Mouse (Mus musculus): ENCODE data around the gene AC140267.1. TPM values are rescaled to one million over a fixed set of nuclear protein-coding genes. Genes with fewer than 3 reads are reported as not detected.

The AC140267.1 gene
- polyA plus RNA-seq, 1 experiment: not detected

DNA sequence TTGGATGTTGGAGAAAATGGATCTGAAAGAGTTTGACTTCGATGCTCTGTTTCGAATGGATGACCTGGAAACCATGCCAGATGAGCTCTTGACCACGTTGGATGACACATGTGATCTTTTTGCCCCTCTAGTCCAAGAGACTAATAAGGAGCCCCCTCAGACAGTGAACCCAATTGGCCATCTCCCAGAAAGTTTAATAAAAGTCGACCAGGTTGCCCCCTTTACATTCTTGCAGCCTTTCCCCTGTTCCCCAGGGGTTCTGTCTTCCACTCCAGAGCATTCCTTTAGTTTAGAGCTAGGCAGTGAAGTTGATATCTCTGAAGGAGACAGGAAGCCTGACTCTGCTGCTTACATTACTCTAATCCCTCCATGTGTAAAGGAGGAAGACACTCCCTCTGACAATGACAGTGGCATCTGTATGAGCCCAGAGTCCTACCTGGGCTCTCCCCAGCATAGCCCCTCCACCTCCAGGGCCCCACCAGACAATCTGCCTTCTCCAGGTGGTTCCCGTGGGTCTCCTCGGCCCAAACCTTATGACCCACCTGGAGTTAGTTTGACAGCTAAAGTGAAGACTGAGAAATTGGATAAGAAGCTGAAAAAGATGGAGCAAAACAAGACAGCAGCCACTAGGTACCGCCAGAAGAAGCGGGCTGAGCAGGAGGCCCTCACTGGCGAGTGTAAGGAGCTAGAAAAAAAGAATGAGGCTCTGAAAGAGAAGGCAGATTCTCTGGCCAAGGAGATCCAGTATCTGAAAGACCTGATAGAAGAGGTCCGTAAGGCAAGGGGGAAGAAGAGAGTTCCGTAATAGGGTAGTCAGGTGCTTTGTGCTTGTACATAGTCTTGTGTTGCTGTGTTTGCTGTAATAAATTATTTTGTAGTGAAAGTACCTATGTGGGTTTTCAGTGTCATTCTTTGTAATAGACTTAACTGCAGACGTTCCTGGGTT is 21.3 kb downstream of the AC140267.1 start:
- peaks cover 17% of the 10 kb centered on the region for H3K36me3 ChIP-seq (ENCODE audit: control insufficient read depth, insufficient read depth, low read length)
- peak overlapping the region; percentile 81; the same call in 1 of the 2 replicates for H3K27ac ChIP-seq (ENCODE audit: insufficient read depth, low read depth, low read length)
- H3K27me3 ChIP-seq (replicated peaks; ENCODE audit: control insufficient read depth, insufficient read depth, low read length): no peaks in the 10 kb centered on the region
- peak; percentile 16 for TF ChIP-seq POLR2A (IDR thresholded peaks at IDR 0.05; ENCODE audit: low read depth, low read length)
- TF ChIP-seq CTCF (conservative IDR thresholded peaks at IDR 0.05; ENCODE audit: insufficient read depth, insufficient read length, low read depth, low read length): no peak
- peaks cover 14% of the 10 kb centered on the region; the same call in 1 of the 2 replicates for H3K4me1 ChIP-seq (ENCODE audit: control insufficient read depth, insufficient read depth, low read length)
- DNase-seq: no peak
- H3K4me3 ChIP-seq (ENCODE audit: insufficient read depth, low read depth, low read length): peak overlapping the region; percentile 93
- WGBS: 34% methylated on average over 12 of the region's 12 CpGs

DNA sequence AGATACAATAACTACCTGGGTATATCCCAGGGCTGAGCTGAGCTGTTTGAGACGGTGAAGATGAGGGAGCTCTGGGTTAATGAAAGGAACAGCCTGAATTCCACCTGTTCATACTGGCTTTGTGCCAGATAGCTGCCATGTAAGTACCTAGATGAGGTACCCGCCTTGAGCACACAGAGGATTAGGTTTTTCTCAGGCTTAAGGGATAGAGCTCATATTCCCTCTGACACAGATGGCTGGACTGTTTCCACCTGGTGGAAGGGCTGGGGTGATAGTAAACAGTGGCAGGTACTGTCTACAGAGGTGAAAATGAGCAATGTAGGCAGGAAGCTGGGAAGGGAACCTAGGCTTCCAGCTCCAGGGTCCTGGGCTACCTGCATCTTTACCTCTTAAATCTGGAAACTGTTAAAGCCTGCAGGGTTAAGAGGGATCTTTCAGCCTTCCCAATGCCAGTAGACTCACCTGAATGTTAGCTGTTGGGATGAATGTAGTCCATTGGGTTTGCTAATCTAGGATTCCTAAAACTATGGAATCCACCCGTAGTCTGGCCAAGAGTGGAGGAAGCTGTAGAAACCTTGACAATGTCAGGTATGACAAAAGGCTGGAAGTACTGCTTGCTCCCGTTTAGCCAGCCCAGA is 22.1 kb downstream of the AC140267.1 start:
- peak; percentile 34 for DNase-seq
- WGBS: 24% methylated on average over 4 of the region's 4 CpGs
- TF ChIP-seq CTCF (conservative IDR thresholded peaks at IDR 0.05; ENCODE audit: insufficient read depth, insufficient read length, low read depth, low read length) (no peak), POLR2A (IDR thresholded peaks at IDR 0.05; ENCODE audit: low read depth, low read length) (no peak)
- no peak overlapping the region for H3K27ac ChIP-seq (ENCODE audit: insufficient read depth, low read depth, low read length)
- H3K4me1 ChIP-seq (ENCODE audit: control insufficient read depth, insufficient read depth, low read length): peaks cover 14% of the 10 kb centered on the region; the same call in 1 of the 2 replicates
- H3K4me3 ChIP-seq (ENCODE audit: insufficient read depth, low read depth, low read length): no peak overlapping the region
- no peaks in the 10 kb centered on the region for H3K27me3 ChIP-seq (replicated peaks; ENCODE audit: control insufficient read depth, insufficient read depth, low read length)
- peaks cover 17% of the 10 kb centered on the region for H3K36me3 ChIP-seq (ENCODE audit: control insufficient read depth, insufficient read depth, low read length)

DNA sequence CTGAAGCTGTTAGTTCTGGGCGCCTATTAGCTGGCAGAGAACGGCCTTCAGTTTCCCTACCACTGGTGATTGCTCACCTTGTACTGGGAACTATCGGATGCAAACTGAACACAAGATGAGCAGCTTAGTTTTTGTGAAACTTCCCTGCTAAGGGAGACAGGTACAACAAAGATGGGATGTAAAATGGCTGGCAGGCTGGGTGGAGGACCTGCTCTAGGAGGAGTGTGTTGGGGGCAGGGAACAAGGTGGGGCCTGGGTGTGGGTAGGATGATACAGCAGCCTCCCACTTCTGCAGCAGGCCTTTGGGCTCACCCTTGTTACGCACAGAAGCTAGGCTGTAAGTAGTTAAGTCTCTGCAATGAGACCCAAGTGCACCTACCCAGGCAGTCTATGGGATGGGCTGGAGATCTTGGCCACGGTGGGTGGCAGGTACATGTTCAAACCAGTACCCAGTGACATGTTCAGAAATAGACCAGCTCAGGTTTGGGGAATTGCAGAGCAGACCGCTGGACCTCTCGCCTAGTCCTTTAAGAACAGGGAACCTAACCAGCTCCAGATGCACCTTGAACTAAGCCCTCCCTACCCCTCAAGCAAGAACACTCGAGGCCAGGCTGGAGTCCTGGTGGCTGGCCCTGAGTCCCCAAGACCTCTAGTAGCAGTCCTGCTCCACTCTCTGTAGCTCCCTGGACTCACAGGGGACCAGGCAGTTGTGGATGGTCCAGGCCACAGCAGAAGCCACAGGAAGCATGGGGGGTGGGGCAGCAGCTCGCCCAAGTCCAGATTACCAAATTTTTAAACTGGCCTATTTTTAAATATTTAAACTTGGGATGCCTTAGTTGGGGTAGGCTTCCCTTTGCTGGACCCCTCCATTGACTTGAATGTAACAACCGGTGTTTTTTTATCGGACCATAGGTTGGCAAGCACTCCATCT is 22.9 kb downstream of the AC140267.1 start:
- 58% methylated on average over 11 of the region's 11 CpGs for WGBS
- Histone ChIP-seq H3K36me3 (ENCODE audit: control insufficient read depth, insufficient read depth, low read length) (peaks cover 17% of the 10 kb centered on the region), H3K27me3 (replicated peaks; ENCODE audit: control insufficient read depth, insufficient read depth, low read length) (no peaks in the 10 kb centered on the region), H3K4me1 (ENCODE audit: control insufficient read depth, insufficient read depth, low read length) (peaks cover 19% of the 10 kb centered on the region; the same call in 1 of the 2 replicates), H3K4me3 (ENCODE audit: insufficient read depth, low read depth, low read length) (no peak overlapping the region), H3K27ac (ENCODE audit: insufficient read depth, low read depth, low read length) (no peak overlapping the region)
- no peak for DNase-seq
- no peak for TF ChIP-seq CTCF (conservative IDR thresholded peaks at IDR 0.05; ENCODE audit: insufficient read depth, insufficient read length, low read depth, low read length)
- TF ChIP-seq POLR2A (IDR thresholded peaks at IDR 0.05; ENCODE audit: low read depth, low read length): no peak

DNA sequence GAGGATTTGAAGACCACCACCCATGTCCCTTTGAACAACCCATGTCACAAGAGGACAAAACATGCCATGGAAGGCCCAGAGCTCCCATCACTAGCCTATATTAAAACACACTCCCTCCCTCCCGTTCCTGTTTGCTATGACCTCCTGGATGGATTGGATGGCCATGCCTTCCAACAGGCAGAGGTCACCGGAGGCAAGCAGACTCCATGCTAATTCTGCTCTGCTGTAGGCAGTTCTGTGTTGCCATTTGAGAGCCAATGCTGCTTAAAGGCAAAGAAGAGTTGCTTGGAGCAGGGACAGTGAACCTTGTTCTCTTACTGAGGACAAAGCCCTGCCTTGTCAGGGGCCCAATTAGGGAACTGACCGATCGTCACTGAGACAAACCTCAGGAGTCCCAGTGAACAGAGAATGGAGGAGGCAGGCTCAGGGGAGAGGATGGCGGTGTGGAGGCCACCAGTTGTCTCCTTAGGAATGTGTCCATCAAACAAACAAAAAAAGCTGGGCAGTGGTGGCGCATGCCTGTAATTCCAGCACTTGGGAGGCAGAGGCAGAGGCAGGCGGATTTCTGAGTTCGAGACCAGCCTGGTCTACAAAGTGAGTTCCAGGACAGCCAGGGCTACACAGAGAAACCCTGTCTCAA is 23.9 kb downstream of the AC140267.1 start:
- peaks cover 17% of the 10 kb centered on the region for H3K36me3 ChIP-seq (ENCODE audit: control insufficient read depth, insufficient read depth, low read length)
- TF ChIP-seq CTCF (conservative IDR thresholded peaks at IDR 0.05; ENCODE audit: insufficient read depth, insufficient read length, low read depth, low read length) (no peak), POLR2A (IDR thresholded peaks at IDR 0.05; ENCODE audit: low read depth, low read length) (no peak)
- no peak overlapping the region for H3K27ac ChIP-seq (ENCODE audit: insufficient read depth, low read depth, low read length)
- no peak overlapping the region for H3K4me3 ChIP-seq (ENCODE audit: insufficient read depth, low read depth, low read length)
- peaks cover 23% of the 10 kb centered on the region; the same call in 1 of the 2 replicates for H3K4me1 ChIP-seq (ENCODE audit: control insufficient read depth, insufficient read depth, low read length)
- DNase-seq: no peak
- 64% methylated on average over 8 of the region's 8 CpGs for WGBS
- no peaks in the 10 kb centered on the region for H3K27me3 ChIP-seq (replicated peaks; ENCODE audit: control insufficient read depth, insufficient read depth, low read length)

DNA sequence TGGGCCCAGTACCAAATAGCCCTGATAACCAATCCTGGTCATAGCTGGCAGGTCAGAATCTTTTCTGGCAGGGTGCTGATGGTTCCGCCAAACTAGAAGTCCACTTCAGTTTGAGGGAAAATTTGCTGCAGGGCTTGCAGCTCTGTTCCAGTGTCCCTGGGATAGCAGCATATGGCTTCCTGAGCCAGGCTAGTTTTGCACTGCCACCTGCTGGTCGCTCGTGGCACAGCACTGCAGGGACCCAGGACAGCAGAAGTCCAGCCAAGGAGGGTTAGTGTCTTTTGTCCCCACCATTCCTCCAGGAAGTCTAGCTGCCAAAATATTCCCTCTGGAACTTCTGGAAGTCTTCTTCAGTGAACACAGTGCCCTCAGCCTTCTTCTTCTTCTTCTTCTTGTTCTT is 25.0 kb downstream of the AC140267.1 start:
- Histone ChIP-seq H3K36me3 (ENCODE audit: control insufficient read depth, insufficient read depth, low read length) (peaks cover 17% of the 10 kb centered on the region), H3K27ac (ENCODE audit: insufficient read depth, low read depth, low read length) (no peak overlapping the region), H3K4me1 (ENCODE audit: control insufficient read depth, insufficient read depth, low read length) (peaks cover 25% of the 10 kb centered on the region; the same call in 1 of the 2 replicates), H3K4me3 (ENCODE audit: insufficient read depth, low read depth, low read length) (no peak overlapping the region), H3K27me3 (replicated peaks; ENCODE audit: control insufficient read depth, insufficient read depth, low read length) (no peaks in the 10 kb centered on the region)
- peak; percentile 83 for DNase-seq
- WGBS: 11% methylated on average over 3 of the region's 3 CpGs
- TF ChIP-seq CTCF (conservative IDR thresholded peaks at IDR 0.05; ENCODE audit: insufficient read depth, insufficient read length, low read depth, low read length) (peak; percentile 98), POLR2A (IDR thresholded peaks at IDR 0.05; ENCODE audit: low read depth, low read length) (no peak)

DNA sequence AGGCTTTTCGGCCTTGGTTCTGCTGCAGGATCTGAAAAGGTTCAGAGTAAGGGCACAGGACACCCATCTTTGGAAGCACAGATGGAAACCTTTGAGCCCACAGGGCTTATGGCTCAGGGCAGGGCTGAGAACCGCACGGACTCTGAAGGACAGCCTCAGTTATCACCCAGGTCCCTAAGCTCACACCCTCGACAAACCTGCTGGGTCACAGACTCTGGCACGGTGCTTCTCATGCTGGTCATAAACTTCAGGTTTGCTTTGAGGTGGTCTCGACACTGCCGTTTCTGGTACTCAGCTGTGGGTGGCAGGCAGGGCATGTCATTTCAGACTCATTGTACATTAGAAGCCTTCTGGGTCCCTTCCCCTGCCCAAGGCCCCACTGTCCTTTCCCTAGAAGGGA is 25.5 kb downstream of the AC140267.1 start:
- no peak overlapping the region for H3K4me3 ChIP-seq (ENCODE audit: insufficient read depth, low read depth, low read length)
- peaks cover 25% of the 10 kb centered on the region; the same call in 1 of the 2 replicates for H3K4me1 ChIP-seq (ENCODE audit: control insufficient read depth, insufficient read depth, low read length)
- TF ChIP-seq CTCF (conservative IDR thresholded peaks at IDR 0.05; ENCODE audit: insufficient read depth, insufficient read length, low read depth, low read length): no peak
- TF ChIP-seq POLR2A (IDR thresholded peaks at IDR 0.05; ENCODE audit: low read depth, low read length): no peak
- H3K27ac ChIP-seq (ENCODE audit: insufficient read depth, low read depth, low read length): no peak overlapping the region
- WGBS: 74% methylated on average over 7 of the region's 7 CpGs
- H3K36me3 ChIP-seq (ENCODE audit: control insufficient read depth, insufficient read depth, low read length): peaks cover 17% of the 10 kb centered on the region
- H3K27me3 ChIP-seq (replicated peaks; ENCODE audit: control insufficient read depth, insufficient read depth, low read length): no peaks in the 10 kb centered on the region
- no peak for DNase-seq
